Mouse (Mus musculus) liver, postnatal 0 days (tissue): ENCODE results near the gene Mlana.

ENCODE experiments used
- CTCF ChIP-seq: sonication (generic); IDR thresholded peaks from 2 replicates; pipeline ENCODE4 v1.5.1; 2016; ENCODE audit warnings: antibody characterized with exemption, low read depth
- EP300 ChIP-seq: IDR thresholded peaks from 2 replicates; pipeline ENCODE4 v1.6.1; 2016; ENCODE audit warnings: antibody characterized with exemption, low read depth, mild to moderate bottlenecking

DNA sequence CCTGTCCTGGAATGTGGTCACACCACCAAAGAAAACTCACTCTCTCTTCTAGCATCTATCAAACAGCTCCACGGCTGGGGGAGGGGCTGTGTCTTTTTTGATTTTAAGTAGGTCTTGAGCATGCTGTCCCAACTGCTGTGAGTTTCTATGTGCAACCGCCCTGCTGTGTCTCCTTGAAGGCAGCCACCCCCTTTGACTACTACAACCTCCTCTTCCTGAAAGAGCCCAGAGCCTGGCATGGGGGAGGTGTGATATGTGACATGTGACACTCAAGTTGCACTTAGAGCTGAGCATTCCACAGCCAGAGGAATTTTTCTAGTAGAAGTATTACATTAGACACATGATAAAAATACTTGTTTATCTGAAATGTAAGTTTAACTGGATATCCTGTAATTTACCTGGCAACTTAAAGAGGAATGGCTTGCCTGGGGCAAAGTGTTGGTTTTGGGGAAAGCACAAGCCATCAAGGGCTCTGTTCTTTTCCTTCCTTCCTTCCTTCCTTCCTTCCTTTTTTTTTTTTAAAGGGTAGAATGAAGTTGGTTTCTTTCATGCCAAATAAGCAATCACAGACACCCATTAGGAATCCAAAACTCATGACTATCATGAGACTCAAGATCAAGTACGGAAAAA, at the start of gene Mlana:
- TF ChIP-seq CTCF, result no peak
- no peak for TF ChIP-seq EP300
